Comparison of ENCODE assay signal across 21 mouse cellular contexts in genomic region chr1:91373414-91373835, GRCm38 (mm10). TPM values are rescaled to one million over a fixed set of nuclear protein-coding genes. Genes with fewer than 3 reads are reported as not detected.
DNase-seq lines count a peak whose midpoint lies in the region; ATAC-seq lines count a peak whose summit lies in the region.
"Had no signal": no experiment of that assay in that cellular context is flagged by ENCODE, and none has a peak within 500 bp of the region (broad histone marks: within the 10 kb centered on the region; RNA-seq: fewer than 3 reads in every experiment).

No protein-coding gene starts in this region.

- DNase-seq in embryonic facial prominence, embryonic 14.5 days (ENCODE audit: low spot score) = peak; percentile 18
- DNase-seq in embryonic facial prominence, embryonic 10.5 days (ENCODE audit: low spot score) = no peak
- DNase-seq in c-Kit-negative CD71-positive TER-119-positive erythroid progenitor cells, embryonic 14.5 days (ENCODE audit: low read depth, low spot score) = peak; percentile 68
- no peak for DNase-seq in liver, embryonic 11.5 days (ENCODE audit: low spot score)
- no peak for DNase-seq in kidney, adult 9 months
- DNase-seq in neural tube, embryonic 10.5 days (ENCODE audit: extremely low spot score, low spot score) = no peak
- no peak for DNase-seq in lung, postnatal 10 days
- DNase-seq: adrenal gland, postnatal 10 days; cerebellum, adult 9-11 months; kidney, adult 8-10 months; kidney, postnatal 36 days; layer of hippocampus, adult 9-11 months had no signal

- no peak overlapping the region for H3K4me2 ChIP-seq in embryonic facial prominence, embryonic 14.5 days (ENCODE audit: low read depth, low read length)
- no peak overlapping the region for H3K4me2 ChIP-seq in liver, embryonic 11.5 days
- H3K4me2 ChIP-seq: forebrain, embryonic 13.5 days; heart, embryonic 15.5 days; limb, embryonic 12.5 days; neural tube, embryonic 12.5 days had no signal

- WGBS in embryonic facial prominence, embryonic 14.5 days = 76% methylated on average over 6 of the region's 6 CpGs
- 94% methylated on average over 6 of the region's 6 CpGs for whole genome bisulfite sequencing in embryonic facial prominence, embryonic 10.5 days
- WGBS in liver, embryonic 11.5 days = 67% methylated on average over 6 of the region's 6 CpGs

- no peaks in the 10 kb centered on the region for H3K4me1 ChIP-seq in embryonic facial prominence, embryonic 14.5 days (ENCODE audit: control insufficient read depth, insufficient read depth, low read length)
- peaks cover 3% of the 10 kb centered on the region; the same call in 1 of the 2 replicates for H3K4me1 ChIP-seq in embryonic facial prominence, embryonic 10.5 days
- H3K4me1 ChIP-seq in liver, embryonic 11.5 days (replicated peaks; ENCODE audit: control insufficient read depth, insufficient read depth, low read length) = no peaks in the 10 kb centered on the region; the same call in none of the 2 replicates
- H3K4me1 ChIP-seq: forebrain, embryonic 13.5 days; limb, embryonic 12.5 days; neural tube, embryonic 12.5 days had no signal

- H3K27me3 ChIP-seq in embryonic facial prominence, embryonic 14.5 days (replicated peaks; ENCODE audit: control insufficient read depth, insufficient read depth, low read length) = no peaks in the 10 kb centered on the region
- peaks cover 2% of the 10 kb centered on the region; the same call in 1 of the 2 replicates for H3K27me3 ChIP-seq in embryonic facial prominence, embryonic 10.5 days (replicated peaks; ENCODE audit: low read depth, poor library complexity, severe bottlenecking)
- H3K27me3 ChIP-seq in liver, embryonic 11.5 days (replicated peaks; ENCODE audit: control insufficient read depth, insufficient read depth, low read length) = no peaks in the 10 kb centered on the region
- H3K27me3 ChIP-seq: CH12.LX; forebrain, embryonic 13.5 days; heart, embryonic 15.5 days; limb, embryonic 12.5 days; neural tube, embryonic 12.5 days had no signal

- peaks cover 84% of the 10 kb centered on the region for H3K36me3 ChIP-seq in embryonic facial prominence, embryonic 14.5 days (ENCODE audit: control insufficient read depth, insufficient read depth, low read length)
- peaks cover 95% of the 10 kb centered on the region for H3K36me3 ChIP-seq in embryonic facial prominence, embryonic 10.5 days (replicated peaks)
- H3K36me3 ChIP-seq in liver, embryonic 11.5 days (ENCODE audit: control insufficient read depth, insufficient read depth, low read length) = peaks cover 58% of the 10 kb centered on the region

- no peak overlapping the region for H3K4me3 ChIP-seq in embryonic facial prominence, embryonic 14.5 days (ENCODE audit: low read depth, low read length)
- H3K4me3 ChIP-seq in embryonic facial prominence, embryonic 10.5 days = no peak overlapping the region
- H3K4me3 ChIP-seq in liver, embryonic 11.5 days (ENCODE audit: low read depth, low read length) = no peak overlapping the region
- H3K4me3 ChIP-seq: forebrain, embryonic 13.5 days; heart, embryonic 15.5 days; limb, embryonic 12.5 days; megakaryocyte, embryonic 14.5 days; neural tube, embryonic 12.5 days had no signal

- H3K27ac ChIP-seq in embryonic facial prominence, embryonic 14.5 days (replicated peaks; ENCODE audit: low read depth, low read length) = no peak overlapping the region
- no peak overlapping the region for H3K27ac ChIP-seq in embryonic facial prominence, embryonic 10.5 days (replicated peaks)
- peak overlapping the region; percentile 35; the same call in 1 of the 2 replicates for H3K27ac ChIP-seq in liver, embryonic 11.5 days (ENCODE audit: low read depth, low read length)
- H3K27ac ChIP-seq: forebrain, embryonic 13.5 days; heart, embryonic 15.5 days; limb, embryonic 12.5 days; neural tube, embryonic 12.5 days had no signal

- ATAC-seq in embryonic facial prominence, embryonic 14.5 days (ENCODE audit: low read depth) = no peak
- peak; percentile 86 for ATAC-seq in liver, embryonic 11.5 days (replicated peaks; ENCODE audit: low FRiP score)
- ATAC-seq in megakaryocyte-erythroid progenitor cell, adult 5-6 weeks (replicated peaks; ENCODE audit: low FRiP score, low TSS enrichment, poor library complexity, severe bottlenecking) = peak; percentile 87
- ATAC-seq: forebrain, embryonic 13.5 days had no signal

- no peaks in the 10 kb centered on the region for H3K9me3 ChIP-seq in embryonic facial prominence, embryonic 14.5 days (ENCODE audit: control insufficient read depth, low read length)
- H3K9me3 ChIP-seq in embryonic facial prominence, embryonic 10.5 days = no peaks in the 10 kb centered on the region
- no peaks in the 10 kb centered on the region for H3K9me3 ChIP-seq in liver, embryonic 11.5 days (ENCODE audit: control insufficient read depth, low read length)
- H3K9me3 ChIP-seq: forebrain, embryonic 13.5 days; heart, embryonic 15.5 days; limb, embryonic 12.5 days; megakaryocyte, embryonic 14.5 days; neural tube, embryonic 12.5 days had no signal

- H3K9ac ChIP-seq in embryonic facial prominence, embryonic 14.5 days (ENCODE audit: low read depth, low read length) = no peak overlapping the region
- H3K9ac ChIP-seq in liver, embryonic 11.5 days (ENCODE audit: low read depth, low read length) = no peak overlapping the region
- H3K9ac ChIP-seq: forebrain, embryonic 13.5 days; heart, embryonic 15.5 days; limb, embryonic 12.5 days; neural tube, embryonic 12.5 days had no signal

RNA-seq across cellular contexts. Expression of gene Erfe, which starts 7.2 kb away (rescaled TPM):
- 1.5 and 2.5 TPM in 2 replicates for polyA plus RNA-seq in embryonic facial prominence, embryonic 14.5 days (2014; fragmentation: Nextera tagmentation; extraction: Ambion mirVana)
- polyA plus RNA-seq in embryonic facial prominence, embryonic 10.5 days (2016; fragmentation: Nextera tagmentation; extraction: Ambion mirVana) = 1.8 and 2.0 TPM in 2 replicates
- 3.1 and 4.1 TPM in 2 replicates for polyA plus RNA-seq in liver, embryonic 11.5 days (2014; fragmentation: Nextera tagmentation; extraction: Ambion mirVana)
- 2.0 and 2.3 TPM in 2 replicates for total RNA-seq in megakaryocyte-erythroid progenitor cell, adult 5-6 weeks (2014; fragmentation: Nextera tagmentation)
- total RNA-seq in megakaryocyte-erythroid progenitor cell, adult 5-6 weeks (2017) = 0.04 and 0.42 TPM in 2 replicates

RNA-seq across cellular contexts. Expression of gene Klhl30, which starts 22.6 kb away (rescaled TPM):
- 7.0 and 10.0 TPM in 2 replicates for polyA plus RNA-seq in embryonic facial prominence, embryonic 14.5 days (2014; fragmentation: Nextera tagmentation; extraction: Ambion mirVana)
- 0.21 and 0.22 TPM in 2 replicates for polyA plus RNA-seq in embryonic facial prominence, embryonic 10.5 days (2016; fragmentation: Nextera tagmentation; extraction: Ambion mirVana)
- polyA plus RNA-seq in liver, embryonic 11.5 days (2014; fragmentation: Nextera tagmentation; extraction: Ambion mirVana) = 0.17 and 0.64 TPM in 2 replicates
- total RNA-seq in megakaryocyte-erythroid progenitor cell, adult 5-6 weeks (2014; fragmentation: Nextera tagmentation) = 0.20 TPM in 1 of 2 replicates, not detected in the other
- not detected in 2 replicates for total RNA-seq in megakaryocyte-erythroid progenitor cell, adult 5-6 weeks (2017)
- total RNA-seq: granulocyte monocyte progenitor cell, adult 5-6 weeks had no signal
- polyA plus RNA-seq: forebrain, embryonic 13.5 days had no signal

RNA-seq across cellular contexts. Expression of gene Ilkap, which starts 25.2 kb away (rescaled TPM):
- 138 and 146 TPM in 2 replicates for polyA plus RNA-seq in embryonic facial prominence, embryonic 14.5 days (2014; fragmentation: Nextera tagmentation; extraction: Ambion mirVana)
- polyA plus RNA-seq in embryonic facial prominence, embryonic 10.5 days (2016; fragmentation: Nextera tagmentation; extraction: Ambion mirVana) = 175 and 177 TPM in 2 replicates
- 159 and 168 TPM in 2 replicates for polyA plus RNA-seq in liver, embryonic 11.5 days (2014; fragmentation: Nextera tagmentation; extraction: Ambion mirVana)
- 137 and 199 TPM in 2 replicates for total RNA-seq in megakaryocyte-erythroid progenitor cell, adult 5-6 weeks (2014; fragmentation: Nextera tagmentation)
- 163 and 170 TPM in 2 replicates for total RNA-seq in megakaryocyte-erythroid progenitor cell, adult 5-6 weeks (2017)

RNA-seq across cellular contexts. Expression of gene Hes6, which starts 40.4 kb away (rescaled TPM):
- 106 and 114 TPM in 2 replicates for polyA plus RNA-seq in embryonic facial prominence, embryonic 14.5 days (2014; fragmentation: Nextera tagmentation; extraction: Ambion mirVana)
- 136 and 144 TPM in 2 replicates for polyA plus RNA-seq in embryonic facial prominence, embryonic 10.5 days (2016; fragmentation: Nextera tagmentation; extraction: Ambion mirVana)
- polyA plus RNA-seq in liver, embryonic 11.5 days (2014; fragmentation: Nextera tagmentation; extraction: Ambion mirVana) = 50.8 and 51.8 TPM in 2 replicates
- 20.1 and 22.5 TPM in 2 replicates for total RNA-seq in megakaryocyte-erythroid progenitor cell, adult 5-6 weeks (2014; fragmentation: Nextera tagmentation)
- 13.8 and 17.3 TPM in 2 replicates for total RNA-seq in megakaryocyte-erythroid progenitor cell, adult 5-6 weeks (2017)

RNA-seq across cellular contexts. Expression of gene Espnl, which starts 51.5 kb away (rescaled TPM):
- not detected in 2 replicates for polyA plus RNA-seq in embryonic facial prominence, embryonic 14.5 days (2014; fragmentation: Nextera tagmentation; extraction: Ambion mirVana)
- polyA plus RNA-seq in embryonic facial prominence, embryonic 10.5 days (2016; fragmentation: Nextera tagmentation; extraction: Ambion mirVana) = 0.05 and 0.09 TPM in 2 replicates
- polyA plus RNA-seq in liver, embryonic 11.5 days (2014; fragmentation: Nextera tagmentation; extraction: Ambion mirVana) = 0.05 and 0.10 TPM in 2 replicates
- 0.26 and 0.37 TPM in 2 replicates for total RNA-seq in megakaryocyte-erythroid progenitor cell, adult 5-6 weeks (2014; fragmentation: Nextera tagmentation)
- total RNA-seq in megakaryocyte-erythroid progenitor cell, adult 5-6 weeks (2017) = 0.15 TPM in 1 of 2 replicates, not detected in the other
- polyA plus RNA-seq: forebrain, embryonic 13.5 days; lung, embryonic 16.5 days had no signal

Comparison
In these comparisons a context has a peak if more than half of its experiments do, and no peak if none do; other contexts are left out.
1. DNase-seq: peak in embryonic facial prominence, embryonic 14.5 days (single experiment) and c-Kit-negative CD71-positive TER-119-positive erythroid progenitor cells, embryonic 14.5 days (single experiment); none in embryonic facial prominence, embryonic 10.5 days (single experiment), liver, embryonic 11.5 days (single experiment), kidney, adult 9 months (single experiment), neural tube, embryonic 10.5 days (single experiment) and lung, postnatal 10 days (single experiment).